Mouse (Mus musculus) left cerebral cortex, adult 2 months (tissue): ENCODE data around the gene Polr3b. TPM values are rescaled to one million over a fixed set of nuclear protein-coding genes. Genes with fewer than 3 reads are reported as not detected.

Experiments used
- DNase-seq, 2 experiments: peaks; one replicate each; pipeline ENCODE4 v3.0.0; 2021 to 2022; ENCODE audit warnings: low spot score in 2 of 2, mixed read lengths in 1 of 2; ENCODE audit errors: extremely low spot score in 1 of 2
- H3K27ac ChIP-seq: fragments of 200-600 bp; 2 replicates; pipeline ENCODE4 v1.8.1; 2022
- H3K4me3 ChIP-seq: fragments of 200-600 bp; 2 replicates; pipeline ENCODE4 v1.8.1; 2022
- CTCF ChIP-seq: fragments of 200-600 bp; IDR thresholded peaks from 2 replicates; pipeline ENCODE4 v1.8.1; 2022; ENCODE audit warnings: antibody characterized with exemption, mild to moderate bottlenecking, moderate library complexity
- intact Hi-C: fragments of 180-260 bp; cut with DNase I; formaldehyde crosslinking; loops from one replicate; pipeline ENCODE4 v1.15.1; 2025
- total RNA-seq, 2 experiments: library from RNA; stranded (reverse); gene quantifications; 2 replicates each; pipeline ENCODE4 v1.2.3; 2021

Gene Polr3b
- total RNA-seq, 2 experiments from 2014 or later, result 15.4 to 17.1 TPM

DNA sequence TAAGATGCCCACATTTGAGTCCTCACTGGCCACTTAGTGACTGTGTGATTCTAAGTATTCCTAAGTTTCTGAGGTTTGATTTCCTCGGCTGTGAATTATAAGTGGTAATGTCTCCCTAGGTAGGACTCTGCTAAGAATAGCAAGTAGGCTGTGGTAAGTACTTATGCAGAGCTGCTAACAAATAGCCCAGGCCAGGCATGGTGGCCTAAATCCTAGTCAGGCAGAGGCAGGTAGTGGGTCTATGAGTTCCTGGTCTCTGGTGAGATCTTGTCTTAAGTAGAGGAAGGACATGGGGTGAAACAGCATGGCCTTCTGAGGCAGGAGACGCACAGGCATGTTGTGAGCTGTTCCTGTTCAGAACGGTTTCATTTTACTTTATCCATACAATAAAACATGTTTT is 55.8 kb downstream of the Polr3b start:
- TF ChIP-seq CTCF, result no peak
- H3K4me3 ChIP-seq, result no peak overlapping the region
- intact Hi-C loops, result no loop called here
- DNase-seq, result no peak
- no peak overlapping the region for H3K27ac ChIP-seq

DNA sequence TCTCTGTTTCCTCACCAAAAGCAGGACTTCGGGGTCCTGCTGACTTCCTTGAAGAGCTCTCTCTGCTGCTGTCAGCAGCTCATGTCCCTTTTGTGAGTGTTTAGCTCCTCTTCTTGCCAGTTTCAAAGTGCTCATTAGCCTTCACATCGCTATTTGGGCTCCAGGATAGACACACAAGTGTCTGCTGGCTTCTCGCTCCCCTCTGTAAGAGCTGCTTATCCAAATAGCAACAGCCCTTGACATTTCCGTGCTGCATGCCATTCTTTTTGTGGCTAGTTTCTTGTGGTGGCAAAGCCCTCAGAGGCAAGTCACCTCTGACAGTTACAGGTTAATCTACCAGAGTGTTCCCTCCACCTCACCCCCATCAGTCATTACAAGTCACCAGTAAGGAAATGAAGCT is 56.3 kb downstream of the Polr3b start:
- Histone ChIP-seq H3K4me3 (no peak overlapping the region), H3K27ac (no peak overlapping the region)
- no peak for DNase-seq
- intact Hi-C loops, result no loop called here
- no peak for TF ChIP-seq CTCF

DNA sequence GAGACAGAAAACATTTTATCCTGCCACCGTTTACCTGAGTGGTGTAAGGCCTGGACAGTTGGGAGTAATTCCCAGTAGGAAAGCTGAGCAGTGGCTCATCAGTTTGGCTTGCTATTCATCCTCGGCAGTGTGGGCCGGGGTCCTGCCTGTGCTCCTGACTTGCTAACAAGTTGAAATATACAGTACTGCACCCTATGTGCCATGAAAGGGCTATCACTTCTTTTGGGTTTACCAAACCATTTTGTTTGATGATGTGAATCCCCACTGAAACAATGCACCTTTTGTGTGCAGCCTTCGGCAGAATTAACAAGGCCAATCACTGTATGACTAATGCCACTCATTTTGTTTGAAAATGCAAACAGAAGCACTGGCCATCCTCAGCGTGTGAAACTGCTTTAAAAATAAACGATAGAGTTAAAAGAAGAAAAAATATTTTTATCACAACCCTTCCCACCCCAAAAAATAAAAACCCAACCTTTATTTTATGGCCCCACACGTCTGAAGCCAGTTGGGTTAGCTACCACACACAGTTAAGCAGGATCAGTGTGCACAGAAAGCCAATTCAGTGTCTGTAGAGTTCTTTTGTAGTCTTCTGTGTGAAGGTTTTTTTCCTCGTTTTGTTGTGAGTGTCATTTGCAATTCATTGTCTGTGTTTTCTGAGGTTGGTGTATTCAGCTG is 63.5 kb downstream of the Polr3b start:
- H3K4me3 ChIP-seq, result no peak overlapping the region
- TF ChIP-seq CTCF, result no peak
- intact Hi-C loops, result no loop called here
- no peak overlapping the region for H3K27ac ChIP-seq
- no peak for DNase-seq

DNA sequence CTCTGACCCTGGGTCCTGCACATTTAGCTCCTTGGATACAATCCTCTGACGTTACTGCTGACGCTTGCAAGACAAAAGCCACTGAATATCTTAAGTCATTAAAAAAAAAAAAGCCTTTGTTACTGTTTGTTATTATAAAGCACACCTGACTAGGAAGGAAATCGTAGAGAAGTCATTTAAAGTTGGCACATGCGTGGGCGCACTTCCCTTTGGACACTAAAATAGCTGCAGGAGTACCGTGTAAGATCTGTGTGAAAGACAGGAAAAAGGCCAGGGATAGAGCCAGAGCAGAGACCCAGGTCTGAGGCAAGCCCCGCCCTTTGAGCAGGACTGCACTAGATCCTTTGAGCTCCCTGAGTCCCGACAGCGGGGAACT is 64.0 kb downstream of the Polr3b start:
- intact Hi-C loops, result no loop called here
- Histone ChIP-seq H3K27ac (no peak overlapping the region), H3K4me3 (no peak overlapping the region)
- no peak for TF ChIP-seq CTCF
- no peak for DNase-seq

DNA sequence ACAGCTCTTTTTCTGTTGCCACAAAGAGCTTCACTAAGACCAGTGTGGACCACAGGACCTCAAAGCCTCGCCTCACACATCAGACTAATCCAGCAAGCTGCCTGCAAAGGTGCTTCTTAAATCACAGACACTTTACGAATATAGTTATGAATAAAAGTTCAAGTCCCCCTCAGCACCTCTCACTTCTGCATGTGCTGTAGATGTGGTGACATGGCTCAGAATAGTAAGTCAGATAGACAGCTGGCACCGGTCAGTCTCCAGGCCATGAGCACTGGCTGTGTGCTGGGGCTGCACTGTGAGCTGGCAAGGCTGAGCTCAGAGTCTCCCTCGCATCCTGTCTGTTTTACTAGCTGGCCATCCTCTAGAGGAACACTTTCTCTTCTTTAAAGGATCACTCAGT is 64.6 kb downstream of the Polr3b start:
- no peak for DNase-seq
- intact Hi-C loops, result no loop called here
- H3K27ac ChIP-seq, result no peak overlapping the region
- TF ChIP-seq CTCF, result no peak
- H3K4me3 ChIP-seq, result no peak overlapping the region

DNA sequence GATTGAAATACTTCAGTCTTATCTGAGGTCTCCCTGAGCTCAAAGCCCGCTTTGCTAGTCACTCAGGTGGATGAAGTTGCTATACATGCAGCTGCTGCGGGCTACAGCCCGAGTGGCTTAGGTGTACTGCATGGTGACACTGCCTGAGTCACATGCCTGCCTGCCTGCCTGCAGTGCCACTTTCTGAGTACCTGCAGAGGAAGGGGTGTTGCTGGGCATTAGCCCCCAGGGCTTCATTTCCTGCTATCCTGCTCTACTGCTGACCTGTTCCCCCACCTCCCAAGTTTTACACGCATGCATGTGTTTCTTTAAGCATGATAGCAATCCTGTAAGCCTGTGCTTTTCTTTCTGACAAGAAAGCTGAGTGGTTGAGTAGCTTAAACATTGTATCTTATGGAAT is 65.6 kb downstream of the Polr3b start:
- no peak for DNase-seq
- no peak for TF ChIP-seq CTCF
- intact Hi-C loops, result no loop called here
- no peak overlapping the region for H3K27ac ChIP-seq
- no peak overlapping the region for H3K4me3 ChIP-seq

DNA sequence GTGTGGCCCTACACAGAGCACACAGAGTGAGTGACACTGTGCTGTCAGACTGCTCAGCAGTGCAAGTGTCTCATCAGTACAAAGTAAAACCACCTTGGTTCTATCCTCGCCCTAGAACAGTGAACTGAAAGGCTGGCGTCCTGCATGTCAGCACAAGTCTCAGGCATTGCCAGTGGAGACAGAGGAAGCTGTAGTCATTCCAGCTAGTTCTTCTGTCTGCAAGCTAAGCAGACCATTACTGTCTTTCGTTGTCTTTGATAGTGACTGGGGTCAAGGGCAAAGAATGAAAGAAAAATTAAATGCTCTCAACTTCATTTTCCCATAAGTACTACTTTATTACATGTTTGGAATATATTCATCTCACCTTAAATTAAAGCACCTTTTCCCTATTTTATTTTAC is 67.8 kb downstream of the Polr3b start:
- no peak for TF ChIP-seq CTCF
- Histone ChIP-seq H3K4me3 (no peak overlapping the region), H3K27ac (no peak overlapping the region)
- DNase-seq, result no peak
- intact Hi-C loops, result no loop called here

DNA sequence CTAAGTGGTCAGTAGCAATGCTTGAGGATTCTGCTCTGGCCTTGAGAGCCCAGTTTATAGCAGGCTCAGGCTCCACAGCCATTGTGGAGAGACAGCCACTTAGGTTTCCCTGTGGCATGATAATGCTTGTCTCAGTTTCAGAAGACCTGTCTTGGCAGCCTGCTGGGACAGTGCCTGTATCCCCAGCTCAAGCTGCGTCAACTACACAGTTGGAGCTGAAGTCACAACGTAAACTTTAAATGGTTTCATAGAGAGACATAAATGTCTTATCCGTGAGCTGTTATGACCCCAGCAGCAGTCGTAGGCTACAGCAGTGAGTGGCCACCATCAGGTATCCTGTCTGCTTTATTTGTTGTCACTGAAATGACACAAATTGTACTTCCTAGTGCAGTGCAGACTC is 68.7 kb downstream of the Polr3b start:
- no peak for DNase-seq
- no peak for TF ChIP-seq CTCF
- no peak overlapping the region for H3K27ac ChIP-seq
- intact Hi-C loops, result no loop called here
- H3K4me3 ChIP-seq, result no peak overlapping the region

DNA sequence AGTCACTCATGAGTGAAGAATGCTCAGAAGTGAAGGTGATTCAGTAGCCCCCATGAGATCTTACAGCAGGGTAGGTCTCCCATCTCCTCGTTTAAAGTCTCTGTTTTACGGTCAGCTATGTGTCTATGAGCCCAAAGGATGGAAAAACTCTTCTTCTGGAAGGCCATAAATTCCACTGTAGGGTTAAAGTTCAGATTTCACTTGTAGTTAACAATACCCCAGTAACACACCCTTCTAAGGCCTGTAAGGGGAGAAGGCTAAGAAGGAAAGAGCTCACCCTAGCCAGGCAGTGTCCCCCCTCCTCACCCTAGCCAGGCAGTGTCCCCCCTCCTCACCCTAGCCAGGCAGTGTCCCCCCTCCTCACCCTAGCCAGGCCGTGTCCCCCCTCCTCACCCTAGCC is 69.6 kb downstream of the Polr3b start:
- Histone ChIP-seq H3K4me3 (no peak overlapping the region), H3K27ac (no peak overlapping the region)
- intact Hi-C loops, result no loop called here
- no peak for TF ChIP-seq CTCF
- DNase-seq, result no peak

DNA sequence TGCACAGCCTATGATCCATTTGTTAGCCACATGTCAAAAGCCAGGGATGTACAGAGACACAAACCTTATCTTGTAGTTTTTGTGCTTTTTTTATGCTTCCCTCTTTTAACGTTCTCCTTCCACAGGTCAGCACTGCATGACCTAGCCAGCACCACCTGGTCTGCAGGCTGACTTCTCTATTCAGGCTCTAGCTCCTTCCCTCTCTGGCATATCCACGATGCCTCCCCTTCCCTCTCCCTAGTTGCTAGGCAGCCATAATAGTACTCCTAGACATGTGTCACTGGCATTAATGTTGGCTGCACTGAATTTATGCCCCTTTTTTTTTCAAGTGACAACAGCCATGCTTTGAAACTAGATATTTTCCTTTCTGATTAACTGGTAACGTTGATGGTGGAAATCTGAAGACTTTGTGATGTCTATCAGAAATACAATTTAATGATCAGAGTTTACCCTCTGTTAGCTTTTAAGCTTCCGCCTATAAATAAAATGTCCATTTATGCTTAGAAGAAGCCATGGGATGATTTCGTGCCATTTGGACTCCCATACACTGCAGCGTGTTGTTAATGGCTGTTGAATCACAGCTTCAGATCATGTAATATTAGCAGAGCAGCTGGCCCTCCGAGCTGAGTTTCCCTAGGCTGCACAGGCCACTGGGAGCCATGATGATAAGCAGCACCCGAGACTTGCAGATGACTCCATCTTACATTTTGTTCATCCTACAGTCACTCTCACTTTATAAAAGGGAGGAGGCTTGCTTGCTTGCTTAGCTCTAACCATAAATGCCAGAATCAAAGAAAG is 71.9 kb downstream of the Polr3b start:
- Histone ChIP-seq H3K4me3 (no peak overlapping the region), H3K27ac (no peak overlapping the region)
- TF ChIP-seq CTCF, result no peak
- intact Hi-C loops, result no loop called here
- no peak for DNase-seq

DNA sequence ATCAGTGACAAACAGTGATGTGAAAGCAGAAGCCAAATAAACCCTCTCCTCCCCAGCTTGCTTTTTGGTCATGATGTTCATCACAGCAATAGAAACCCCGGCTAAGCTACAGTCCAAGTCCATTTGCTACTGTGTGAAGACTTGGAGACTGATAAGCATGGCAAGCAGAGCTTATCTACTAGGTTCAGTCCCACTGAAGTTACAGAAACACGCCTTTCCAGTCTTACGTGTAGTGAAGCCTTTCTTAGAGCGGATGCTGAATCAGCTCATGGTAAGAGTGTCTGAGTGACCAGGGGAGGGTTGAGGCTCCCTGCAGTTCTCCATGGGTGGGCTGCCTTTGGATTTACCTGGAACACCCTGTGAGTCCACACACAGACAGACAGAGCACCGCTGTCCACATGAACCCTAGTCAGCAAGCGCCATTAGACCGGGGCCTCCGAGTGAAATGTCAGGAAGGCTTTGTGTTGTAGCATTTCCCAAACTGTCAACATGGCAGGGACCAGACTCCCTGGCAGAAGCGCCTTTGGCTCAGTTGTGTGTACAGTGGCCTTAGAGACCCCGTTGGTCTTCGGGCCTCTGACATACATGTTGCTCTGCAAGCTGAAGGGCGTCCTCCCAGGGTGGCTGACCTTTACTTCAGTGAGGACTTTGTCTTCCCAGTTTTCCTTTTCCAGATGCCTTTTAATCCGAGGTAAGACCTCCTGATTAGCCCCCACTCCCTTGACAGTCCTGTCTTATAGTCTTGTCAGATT is 78.3 kb downstream of the Polr3b start:
- no peak for TF ChIP-seq CTCF
- no peak overlapping the region for H3K4me3 ChIP-seq
- no peak overlapping the region for H3K27ac ChIP-seq
- intact Hi-C loops, result no loop called here
- DNase-seq, result no peak

DNA sequence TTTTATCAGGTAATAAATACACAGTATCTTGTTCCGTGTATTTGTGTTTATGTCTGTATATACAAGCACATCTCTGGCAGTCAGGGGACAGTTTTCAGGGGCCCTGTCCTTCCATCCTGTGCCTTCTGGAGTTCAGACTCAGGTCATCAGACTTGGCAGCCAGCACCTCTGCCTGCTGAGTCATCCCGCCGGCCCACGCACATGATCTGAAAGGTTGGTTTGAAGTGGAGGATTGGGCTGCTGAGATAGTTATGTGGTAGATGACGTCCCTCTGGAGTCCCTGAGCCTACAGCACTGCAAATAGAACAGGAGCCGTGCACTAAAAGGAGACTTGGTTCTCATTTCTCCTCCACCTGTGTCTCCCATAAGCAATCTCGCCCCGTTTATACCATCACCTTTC is 79.0 kb downstream of the Polr3b start:
- no peak overlapping the region for H3K27ac ChIP-seq
- H3K4me3 ChIP-seq, result no peak overlapping the region
- TF ChIP-seq CTCF, result no peak
- intact Hi-C loops, result no loop called here
- DNase-seq, result peak; percentile 31 to 45
